Mouse (Mus musculus): ENCODE measurements around the gene Pigm. TPM values are rescaled to one million over a fixed set of nuclear protein-coding genes. Genes with fewer than 3 reads are reported as not detected.

The Pigm gene
- total RNA-seq, 2 experiments from 2014 or later, result 8.9 to 9.5 TPM

DNA sequence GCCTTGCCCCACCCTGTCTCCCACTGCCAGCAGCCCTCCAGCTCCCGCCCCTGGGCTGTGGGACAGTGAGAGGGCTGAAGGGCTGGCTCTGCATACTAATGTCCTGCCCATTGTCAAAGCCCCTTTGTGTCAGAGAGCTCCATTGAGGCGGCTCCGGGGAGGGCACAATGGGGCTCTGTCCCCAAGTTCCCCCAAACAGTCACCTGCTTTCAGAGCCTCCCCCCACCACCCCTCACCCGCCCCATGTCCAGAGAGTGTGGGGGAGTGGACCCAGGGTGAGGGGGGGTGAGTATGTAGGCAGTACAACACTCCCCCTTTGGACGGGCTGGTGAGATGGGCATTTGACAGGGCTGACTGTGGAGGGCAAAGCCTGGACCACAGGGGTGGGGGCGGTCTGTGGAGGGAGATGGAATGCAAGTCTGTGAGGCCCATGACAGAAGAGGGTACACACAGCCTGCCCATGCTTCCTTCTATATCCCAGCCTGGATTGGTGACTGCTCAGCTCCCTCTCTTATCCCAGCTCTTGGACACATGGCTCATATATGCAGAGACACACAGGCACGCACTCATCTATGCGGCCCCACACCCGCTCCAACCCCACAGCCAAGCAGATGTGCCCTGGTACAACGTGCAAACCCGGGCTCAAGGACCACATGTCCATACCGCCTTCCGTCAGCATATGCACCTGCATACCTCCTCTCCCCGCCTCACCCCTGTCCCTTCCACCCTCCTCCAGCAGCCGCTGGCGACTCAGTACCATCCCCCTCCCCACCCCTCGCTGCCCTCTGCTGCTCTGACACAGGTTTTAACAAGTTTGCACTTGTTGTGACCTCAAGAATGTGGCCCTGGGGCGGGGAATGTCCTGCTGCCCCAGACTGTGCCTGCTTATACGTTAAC, 26.2 kb upstream of the Pigm start:
- peak; percentile 59 to 82 for DNase-seq (ENCODE audit: low spot score in 2 of 2)

- no peak for DNase-seq (ENCODE audit: low spot score in 2 of 2)
These were observed 24.3 kb upstream of the Pigm start for GRCm38 (mm10) chr1:172352001-172352400.

DNA sequence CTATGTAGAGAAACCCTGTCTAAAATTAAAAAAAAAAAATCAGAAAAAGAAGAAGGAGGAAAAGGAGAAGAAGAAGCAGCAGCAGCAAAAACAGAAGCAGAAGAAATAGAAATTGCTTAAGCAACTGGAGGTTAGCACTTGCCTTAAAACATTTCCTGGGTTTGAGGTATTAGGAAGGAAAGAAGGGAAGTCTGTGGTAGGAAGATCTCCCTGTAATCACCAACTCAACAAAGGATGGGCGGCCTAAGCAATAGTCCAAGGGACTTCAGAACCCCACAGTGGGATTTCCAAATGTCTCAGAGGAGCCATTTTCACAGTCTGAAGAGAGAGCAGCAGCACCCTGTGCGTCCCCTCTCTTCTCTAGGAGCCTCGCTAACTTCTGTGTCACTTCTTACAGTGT, 23.9 kb upstream of the Pigm start:
- DNase-seq (ENCODE audit: low spot score in 2 of 2), result no peak

DNA sequence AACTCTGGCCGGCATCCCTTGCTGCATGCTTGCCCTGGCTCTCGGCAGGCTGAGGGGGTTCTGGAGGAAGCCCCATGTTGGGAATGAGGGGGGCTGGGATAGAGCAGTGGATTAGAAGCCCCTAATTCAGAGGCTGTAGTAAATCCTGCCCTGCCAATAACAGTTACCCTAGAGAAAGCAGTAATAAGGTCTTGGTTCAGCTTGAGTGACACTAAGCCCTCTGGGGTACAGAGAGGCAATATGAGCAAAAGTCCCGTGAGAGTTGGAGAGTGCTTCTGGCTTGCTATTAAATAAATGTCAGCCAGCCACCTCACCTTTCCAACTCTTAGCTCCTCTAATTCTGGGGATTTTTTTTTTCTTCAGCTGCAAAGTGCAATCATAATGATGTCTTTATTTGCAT, 21.0 kb upstream of the Pigm start:
- DNase-seq (ENCODE audit: low spot score in 2 of 2), result no peak

GRCm38 (mm10) chr1:172357550-172357949, 18.8 kb upstream of the Pigm start:
- DNase-seq (ENCODE audit: low spot score in 2 of 2), result peak in 1 of 2 experiments; percentile 70

DNA sequence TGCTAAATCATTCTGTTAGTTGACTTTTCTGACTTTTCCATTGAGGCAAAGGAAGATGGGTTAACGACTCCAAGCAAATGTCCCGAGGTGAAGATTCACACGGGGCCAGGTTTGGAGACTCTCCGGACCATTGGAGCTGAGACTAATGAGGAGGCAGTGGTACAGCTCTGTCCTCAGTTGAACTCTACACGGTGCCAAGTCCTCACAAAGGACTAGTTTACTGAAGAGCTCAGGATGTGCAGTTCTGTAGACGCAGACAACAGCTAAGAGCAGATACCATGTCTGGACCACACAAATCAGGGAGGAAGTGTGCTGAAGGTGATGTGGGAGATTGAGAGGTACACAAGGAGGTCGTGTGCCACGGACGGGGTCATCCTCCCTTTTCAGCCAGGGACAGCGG, 18.0 kb upstream of the Pigm start:
- no peak for DNase-seq (ENCODE audit: low spot score in 2 of 2)

DNA sequence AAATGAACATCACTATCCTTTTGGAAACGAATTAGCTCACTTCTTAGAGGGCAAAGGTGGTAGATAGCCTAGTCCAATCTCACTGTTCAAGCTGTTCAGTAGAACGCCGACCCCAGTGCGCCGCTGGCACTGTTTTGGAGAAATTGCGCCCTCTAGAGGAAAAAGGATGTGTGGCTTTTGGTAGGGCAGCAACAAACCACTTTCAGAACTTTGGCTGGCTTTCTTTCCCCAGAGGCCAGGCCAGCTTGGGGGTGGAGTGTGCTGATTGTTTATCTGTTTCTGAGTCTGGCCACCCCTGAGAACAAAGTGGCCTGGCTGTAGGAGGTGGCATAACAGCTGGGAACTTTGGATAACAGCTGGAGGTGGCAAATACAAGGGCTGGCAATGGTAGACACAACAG, 11.7 kb upstream of the Pigm start:
- DNase-seq (ENCODE audit: low spot score in 2 of 2), result peak; percentile 72 to 85

DNA sequence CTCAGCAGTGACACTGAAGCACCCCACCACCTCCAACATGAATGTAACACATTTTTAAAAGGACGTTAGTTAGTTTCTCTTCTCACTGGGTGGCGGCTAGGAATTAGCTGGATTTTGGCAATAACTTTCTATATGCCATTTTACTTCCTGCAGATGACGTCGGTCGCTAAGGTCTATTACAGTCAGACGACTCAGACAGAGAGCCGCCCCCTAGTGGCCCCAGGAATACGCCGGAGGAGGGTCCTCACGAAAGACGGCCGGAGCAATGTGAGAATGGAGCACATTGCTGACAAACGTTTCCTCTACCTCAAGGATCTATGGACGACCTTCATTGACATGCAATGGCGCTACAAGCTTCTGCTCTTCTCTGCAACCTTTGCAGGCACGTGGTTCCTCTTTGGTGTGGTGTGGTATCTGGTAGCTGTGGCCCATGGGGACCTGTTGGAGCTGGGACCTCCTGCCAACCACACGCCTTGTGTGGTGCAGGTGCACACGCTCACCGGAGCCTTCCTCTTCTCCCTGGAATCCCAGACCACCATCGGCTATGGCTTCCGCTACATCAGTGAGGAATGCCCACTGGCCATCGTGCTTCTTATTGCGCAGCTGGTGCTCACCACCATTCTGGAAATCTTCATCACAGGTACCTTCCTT, 7.5 kb upstream of the Pigm start:
- peak in 1 of 2 experiments; percentile 49 for DNase-seq (ENCODE audit: low spot score in 2 of 2)

DNA sequence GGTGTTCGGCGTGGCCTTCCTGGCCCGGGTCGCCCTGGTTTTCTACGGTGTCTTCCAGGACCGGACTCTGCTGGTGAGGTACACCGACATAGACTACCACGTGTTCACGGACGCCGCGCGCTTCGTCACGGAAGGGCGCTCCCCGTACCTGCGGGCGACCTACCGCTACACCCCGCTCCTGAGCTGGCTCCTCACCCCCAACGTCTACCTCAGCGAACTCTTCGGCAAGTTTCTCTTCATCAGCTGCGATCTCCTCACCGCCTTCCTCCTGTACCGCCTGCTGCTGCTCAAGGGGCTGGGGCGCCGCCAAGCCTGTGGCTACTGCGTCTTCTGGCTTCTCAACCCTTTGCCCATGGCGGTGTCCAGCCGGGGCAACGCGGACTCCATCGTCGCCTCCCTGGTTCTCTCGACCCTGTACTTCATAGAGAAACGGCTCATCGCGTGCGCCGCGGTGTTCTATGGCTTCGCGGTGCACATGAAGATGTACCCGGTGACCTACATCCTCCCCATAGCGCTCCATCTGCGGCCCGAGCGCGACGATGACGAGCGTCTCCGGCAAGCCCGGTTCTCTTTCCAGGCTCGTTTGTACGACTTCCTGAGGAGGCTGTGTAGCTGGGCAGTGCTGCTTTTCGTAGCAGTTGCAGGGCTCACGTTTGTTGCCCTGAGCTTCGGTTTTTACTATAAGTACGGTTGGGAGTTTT, 562 bp downstream of the Pigm start:
- DNase-seq (ENCODE audit: low spot score in 2 of 2), result no peak

GRCm38 (mm10) chr1:172380066-172380465, 3.7 kb downstream of the Pigm start:
- DNase-seq (ENCODE audit: low spot score in 2 of 2), result no peak

DNA sequence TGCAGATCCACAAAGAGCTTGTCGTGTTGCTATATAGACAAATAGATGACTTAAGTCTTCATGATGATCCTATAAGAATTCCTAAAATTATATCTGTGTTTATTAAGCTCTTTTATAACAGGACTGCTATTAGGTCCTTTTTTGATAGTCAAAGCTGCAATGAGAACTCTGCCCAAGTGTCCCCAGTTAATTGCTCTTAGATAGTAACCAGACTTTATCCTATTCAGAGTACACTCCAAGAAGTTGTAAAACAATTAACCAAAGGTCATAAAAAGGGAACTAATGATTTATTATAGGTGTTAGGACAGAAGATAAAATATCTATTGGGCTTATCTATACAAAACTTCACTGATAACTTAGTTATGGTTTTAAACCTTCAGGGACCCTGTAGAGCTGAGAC, 5.7 kb downstream of the Pigm start:
- no peak for DNase-seq (ENCODE audit: low spot score in 2 of 2)

DNA sequence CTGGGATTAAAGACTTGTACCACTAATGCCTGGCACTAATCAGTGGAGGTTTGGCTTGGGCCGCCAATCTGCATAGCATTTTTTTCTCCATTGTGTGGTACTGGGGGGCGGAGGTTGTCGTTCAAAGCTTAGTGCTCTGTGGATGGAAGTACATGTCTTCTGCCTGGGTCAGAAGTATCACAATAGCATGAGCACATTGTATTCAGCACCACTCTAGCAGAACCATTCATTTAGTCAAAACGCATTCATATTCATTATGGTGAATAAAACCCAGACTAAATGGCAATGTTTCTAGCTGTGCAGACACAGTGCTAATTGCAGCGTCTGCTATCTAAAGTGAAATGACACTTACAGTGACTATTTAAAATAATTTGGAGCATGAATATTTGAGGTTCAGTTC, 10.9 kb downstream of the Pigm start:
- DNase-seq (ENCODE audit: low spot score in 2 of 2), result peak in 1 of 2 experiments; percentile 31

DNA sequence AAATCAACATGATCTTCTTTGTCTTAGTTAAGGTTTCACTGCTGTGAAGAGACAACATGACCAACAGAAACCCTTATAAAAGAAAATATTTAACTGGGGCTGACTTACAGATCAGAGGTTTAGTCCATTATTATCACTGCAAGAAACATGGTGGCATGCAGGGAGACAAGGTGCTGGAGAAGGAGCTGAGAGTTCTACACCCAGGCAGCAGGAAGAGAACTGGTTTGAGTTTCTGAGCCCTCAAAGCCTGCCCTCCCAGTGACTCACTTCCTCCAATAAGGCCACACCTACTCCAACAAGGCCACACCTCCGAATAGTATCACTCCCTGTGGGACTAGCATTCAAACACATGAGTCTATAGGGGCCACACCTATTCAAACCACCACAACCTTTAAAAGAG, 14.4 kb downstream of the Pigm start:
- DNase-seq (ENCODE audit: low spot score in 2 of 2), result no peak

DNA sequence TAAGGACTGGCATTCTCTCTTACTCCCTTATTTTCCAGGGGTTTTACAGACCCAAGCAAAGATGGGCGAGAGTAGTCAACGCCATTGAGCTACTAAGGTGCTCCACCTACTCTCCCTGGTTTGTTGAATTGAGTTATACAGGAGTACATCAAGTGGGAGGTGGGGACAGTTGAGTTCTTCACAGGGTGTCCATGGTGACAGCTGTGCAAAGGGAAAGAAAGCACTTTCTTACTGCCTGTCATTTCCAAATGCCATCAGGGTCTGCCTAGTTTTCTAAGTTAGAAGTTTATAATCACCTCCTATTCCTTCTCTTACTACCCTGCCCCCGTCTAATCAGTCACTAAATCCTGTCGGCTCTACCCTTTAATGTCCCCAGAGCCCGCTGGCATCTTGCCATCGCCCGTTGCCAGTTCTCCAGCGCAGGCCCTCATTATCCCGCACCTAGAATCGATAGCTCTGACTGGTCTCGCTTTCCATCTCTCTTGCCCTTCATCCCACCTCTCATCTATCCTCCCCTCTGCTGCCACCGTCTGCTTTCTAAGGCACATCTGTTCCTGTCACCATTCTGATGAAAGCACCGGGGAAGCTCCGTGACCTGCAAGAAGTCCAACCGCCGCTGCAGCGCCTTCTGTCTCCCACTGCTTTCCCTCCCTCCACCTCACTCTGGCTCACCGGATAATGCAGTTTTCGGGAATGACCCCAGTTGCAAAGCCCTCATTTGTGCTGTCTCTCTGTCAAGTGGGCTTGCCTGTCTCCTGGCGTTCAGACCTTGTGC, 15.6 kb downstream of the Pigm start:
- DNase-seq (ENCODE audit: low spot score in 2 of 2), result no peak

- no peak for DNase-seq (ENCODE audit: low spot score in 2 of 2)
These were observed 16.4 kb downstream of the Pigm start for GRCm38 (mm10) chr1:172392643-172393170.

- no peak for DNase-seq (ENCODE audit: low spot score in 2 of 2)
These were observed 17.4 kb downstream of the Pigm start for GRCm38 (mm10) chr1:172393739-172394138.

DNA sequence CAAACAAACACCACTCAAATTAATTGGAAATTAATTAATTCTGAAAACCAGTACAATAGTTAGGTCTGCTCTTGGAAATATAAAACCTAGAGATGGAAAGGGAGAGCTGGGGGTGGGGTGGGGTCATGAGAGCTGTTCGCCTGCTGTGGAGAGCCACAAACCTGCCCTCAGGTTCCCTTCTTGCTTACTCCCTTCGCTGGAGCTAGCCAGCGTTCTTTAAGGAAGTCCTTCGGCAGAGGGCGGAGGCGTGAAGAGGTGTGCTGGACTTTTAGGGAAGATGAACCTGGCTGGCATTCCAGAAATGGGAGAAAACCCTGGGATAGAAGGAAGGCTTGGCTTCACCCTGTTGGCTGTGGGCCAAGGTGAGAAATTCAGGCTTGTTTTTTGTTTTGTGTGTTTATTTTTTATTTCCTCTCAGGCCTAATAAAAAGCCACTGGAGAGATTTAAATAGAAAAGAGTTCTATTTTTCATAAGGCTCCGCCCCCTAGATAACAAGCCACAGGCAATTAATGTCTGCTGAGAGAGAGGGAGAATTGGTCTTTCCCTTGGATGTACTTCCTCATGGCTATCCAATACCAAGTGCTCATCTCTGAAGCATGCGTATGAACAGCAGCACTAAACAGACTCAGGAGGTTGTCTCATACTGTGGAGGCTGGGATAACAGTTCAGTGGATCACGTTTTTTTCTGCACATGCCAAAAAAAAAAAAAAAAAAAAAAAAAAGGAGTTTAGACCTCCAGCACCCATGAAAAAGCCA, 20.8 kb downstream of the Pigm start:
- no peak for DNase-seq (ENCODE audit: low spot score in 2 of 2)

GRCm38 (mm10) chr1:172406077-172406706, 29.8 kb downstream of the Pigm start:
- DNase-seq (ENCODE audit: low spot score in 2 of 2), result no peak

DNA sequence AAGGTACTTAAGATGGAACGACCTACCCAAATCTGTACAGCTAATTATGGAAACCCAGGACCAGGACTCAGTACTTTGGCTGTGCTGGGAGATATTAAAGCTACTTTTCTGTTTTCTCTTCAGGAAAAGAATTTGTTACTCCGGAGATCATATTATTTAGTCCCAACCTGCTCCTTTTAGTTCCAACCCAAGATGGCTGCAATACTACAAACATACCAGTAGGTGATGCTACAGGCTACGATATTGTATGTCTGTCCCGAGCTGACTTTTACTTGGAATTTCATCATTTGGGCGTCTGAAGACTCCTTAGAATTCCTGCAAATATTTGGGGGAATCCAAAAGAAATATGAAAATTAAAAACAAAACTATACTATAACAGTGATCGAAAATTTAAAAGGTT, 32.6 kb downstream of the Pigm start:
- DNase-seq (ENCODE audit: low spot score in 2 of 2), result peak in 1 of 2 experiments; percentile 67

GRCm38 (mm10) chr1:172409431-172409830, 33.1 kb downstream of the Pigm start:
- no peak for DNase-seq (ENCODE audit: low spot score in 2 of 2)
